Mouse (Mus musculus): ENCODE measurements around the gene Eif4g3. TPM values are rescaled to one million over a fixed set of nuclear protein-coding genes. Genes with fewer than 3 reads are reported as not detected.
"Not testable (repeated sequence)": the region's sequence is repeated elsewhere in the genome, so short reads cannot be mapped to it uniquely, and the experiment has no call there.

Eif4g3 gene
- polyA plus RNA-seq, 1 experiment from 2014 or later, result 35.4 TPM

DNA sequence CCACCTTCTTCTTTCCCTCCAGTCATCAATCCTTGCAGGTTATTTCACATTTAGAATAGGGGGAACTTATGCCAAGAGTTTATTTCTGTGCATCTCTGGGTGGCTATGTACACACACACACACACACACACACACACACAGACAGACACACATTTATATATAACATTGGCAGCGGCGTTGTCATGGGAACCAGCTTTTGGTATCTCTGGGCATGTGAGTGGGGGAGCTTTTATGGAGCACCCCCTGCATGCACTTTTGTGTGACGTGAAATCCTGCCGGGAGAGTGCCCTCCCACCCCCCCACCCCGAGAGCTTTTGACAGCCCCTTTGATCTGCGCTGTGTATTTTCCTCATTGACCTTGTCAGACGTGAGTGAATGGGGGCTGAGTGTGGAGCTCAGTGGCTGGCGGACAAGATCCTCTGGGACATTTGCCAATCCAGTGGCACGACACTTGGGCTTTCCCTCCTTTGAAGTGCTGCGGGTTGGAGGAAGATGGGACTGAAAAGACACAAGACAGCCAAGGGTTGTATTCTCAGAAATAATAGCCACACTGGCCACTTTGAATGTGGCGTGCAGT is 17.9 kb upstream of the Eif4g3 start:
- not testable (repeated sequence) for H3K4me2 ChIP-seq (ENCODE audit: low read depth, low read length); H3K4me3 ChIP-seq (ENCODE audit: low read depth, low read length); H3K9me3 ChIP-seq (ENCODE audit: control insufficient read depth, low read length); H3K27ac ChIP-seq (replicated peaks; ENCODE audit: low read depth, low read length); ATAC-seq (ENCODE audit: low read depth); H3K4me1 ChIP-seq (ENCODE audit: control insufficient read depth, insufficient read depth, low read length); H3K9ac ChIP-seq (ENCODE audit: low read depth, low read length); H3K36me3 ChIP-seq (ENCODE audit: control insufficient read depth, insufficient read depth, low read length); H3K27me3 ChIP-seq (replicated peaks; ENCODE audit: control insufficient read depth, insufficient read depth, low read length); DNase-seq (ENCODE audit: low spot score)
- WGBS, result no CpG with 5 or more reads among the region's 11 CpGs

GRCm38 (mm10) chr4:137979066-137979644 is 13.7 kb upstream of the Eif4g3 start:
- not testable (repeated sequence) for H3K4me1 ChIP-seq (ENCODE audit: control insufficient read depth, insufficient read depth, low read length); H3K27ac ChIP-seq (replicated peaks; ENCODE audit: low read depth, low read length); H3K27me3 ChIP-seq (replicated peaks; ENCODE audit: control insufficient read depth, insufficient read depth, low read length); H3K9me3 ChIP-seq (ENCODE audit: control insufficient read depth, low read length); H3K4me3 ChIP-seq (ENCODE audit: low read depth, low read length); ATAC-seq (ENCODE audit: low read depth); H3K4me2 ChIP-seq (ENCODE audit: low read depth, low read length); H3K9ac ChIP-seq (ENCODE audit: low read depth, low read length); H3K36me3 ChIP-seq (ENCODE audit: control insufficient read depth, insufficient read depth, low read length); DNase-seq (ENCODE audit: low spot score)
- no CpG with 5 or more reads among the region's 11 CpGs for WGBS

DNA sequence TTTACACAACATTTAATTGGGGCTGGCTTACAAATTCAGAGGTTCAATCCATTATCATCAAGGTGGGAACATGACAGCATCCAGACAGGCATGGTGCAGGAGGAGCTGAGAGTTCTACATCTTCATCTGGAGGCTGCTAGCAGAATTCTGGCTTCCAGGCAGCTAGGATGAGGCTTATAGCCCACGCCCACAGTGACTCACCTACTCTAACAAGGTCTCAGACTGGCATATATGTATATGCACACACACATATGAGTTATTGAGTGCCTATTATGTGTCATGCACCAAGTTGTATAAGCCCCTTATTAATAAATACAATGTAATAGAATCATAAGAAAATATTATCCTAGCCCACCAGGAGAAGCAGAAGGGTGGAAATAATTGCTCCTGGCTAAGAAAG is 10.0 kb upstream of the Eif4g3 start:
- Histone ChIP-seq H3K27ac (replicated peaks; ENCODE audit: low read depth, low read length) (no peak overlapping the region), H3K9me3 (ENCODE audit: control insufficient read depth, low read length) (no peaks in the 10 kb centered on the region), H3K4me3 (ENCODE audit: low read depth, low read length) (no peak overlapping the region), H3K4me2 (ENCODE audit: low read depth, low read length) (no peak overlapping the region), H3K4me1 (ENCODE audit: control insufficient read depth, insufficient read depth, low read length) (peaks cover 4% of the 10 kb centered on the region; the same call in 1 of the 2 replicates), H3K27me3 (replicated peaks; ENCODE audit: control insufficient read depth, insufficient read depth, low read length) (no peaks in the 10 kb centered on the region; the same call in 1 of the 2 replicates), H3K36me3 (ENCODE audit: control insufficient read depth, insufficient read depth, low read length) (no peaks in the 10 kb centered on the region), H3K9ac (ENCODE audit: low read depth, low read length) (no peak overlapping the region)
- 61% methylated on average over 1 of the region's 1 CpGs for WGBS
- no peak for ATAC-seq (ENCODE audit: low read depth)
- DNase-seq (ENCODE audit: low spot score), result no peak

GRCm38 (mm10) chr4:137984212-137984611 is 8.6 kb upstream of the Eif4g3 start:
- no peaks in the 10 kb centered on the region; the same call in 1 of the 2 replicates for H3K27me3 ChIP-seq (replicated peaks; ENCODE audit: control insufficient read depth, insufficient read depth, low read length)
- 26% methylated on average over 10 of the region's 10 CpGs for WGBS
- H3K36me3 ChIP-seq (ENCODE audit: control insufficient read depth, insufficient read depth, low read length), result no peaks in the 10 kb centered on the region

GRCm38 (mm10) chr4:137984746-137985145 is 8.1 kb upstream of the Eif4g3 start:
- no peak overlapping the region for H3K9ac ChIP-seq (ENCODE audit: low read depth, low read length)
- H3K4me1 ChIP-seq (ENCODE audit: control insufficient read depth, insufficient read depth, low read length), result peaks cover 4% of the 10 kb centered on the region; the same call in 1 of the 2 replicates
- DNase-seq (ENCODE audit: low spot score), result no peak
- H3K4me3 ChIP-seq (ENCODE audit: low read depth, low read length), result no peak overlapping the region
- WGBS, result 70% methylated on average over 5 of the region's 5 CpGs
- ATAC-seq (ENCODE audit: low read depth), result no peak
- H3K27me3 ChIP-seq (replicated peaks; ENCODE audit: control insufficient read depth, insufficient read depth, low read length), result no peaks in the 10 kb centered on the region; the same call in 1 of the 2 replicates
- H3K9me3 ChIP-seq (ENCODE audit: control insufficient read depth, low read length), result no peaks in the 10 kb centered on the region
- no peak overlapping the region for H3K27ac ChIP-seq (replicated peaks; ENCODE audit: low read depth, low read length)
- H3K4me2 ChIP-seq (ENCODE audit: low read depth, low read length), result no peak overlapping the region
- H3K36me3 ChIP-seq (ENCODE audit: control insufficient read depth, insufficient read depth, low read length), result no peaks in the 10 kb centered on the region

More at GRCm38 (mm10) chr4:137984212-137984611, 8.6 kb upstream of the Eif4g3 start:
- DNase-seq (ENCODE audit: low spot score) (peak; percentile 75), ATAC-seq (ENCODE audit: low read depth) (peak; percentile 55; the same call in 1 of the 2 replicates)
- Histone ChIP-seq H3K27ac (replicated peaks; ENCODE audit: low read depth, low read length) (no peak overlapping the region; the same call in 1 of the 2 replicates), H3K4me1 (ENCODE audit: control insufficient read depth, insufficient read depth, low read length) (peaks cover 4% of the 10 kb centered on the region; the same call in 1 of the 2 replicates), H3K9ac (ENCODE audit: low read depth, low read length) (no peak overlapping the region), H3K9me3 (ENCODE audit: control insufficient read depth, low read length) (no peaks in the 10 kb centered on the region), H3K4me3 (ENCODE audit: low read depth, low read length) (no peak overlapping the region), H3K4me2 (ENCODE audit: low read depth, low read length) (0 out of 2 replicates have a peak overlapping the region, but pooled peaks have one; percentile 12)

DNA sequence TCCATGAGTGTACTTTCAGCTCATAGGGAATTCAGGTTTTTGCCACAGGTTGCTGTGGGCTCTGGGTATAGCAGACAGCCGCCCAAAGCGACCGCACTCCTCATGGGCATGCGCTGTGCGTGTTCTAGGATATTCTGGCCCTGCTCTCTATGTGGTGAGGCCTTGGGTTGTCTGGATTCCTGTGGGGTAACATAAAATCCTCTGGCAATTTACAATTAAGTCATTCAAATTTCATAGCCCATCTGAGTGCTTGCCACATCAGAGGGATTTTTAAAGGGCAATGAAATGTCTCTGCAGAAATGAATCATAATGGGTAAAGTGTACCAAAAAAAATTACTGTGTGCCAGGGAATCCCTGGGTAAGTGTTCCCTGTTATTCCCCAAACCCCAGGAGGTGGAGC is 3.4 kb upstream of the Eif4g3 start:
- Histone ChIP-seq H3K9me3 (ENCODE audit: control insufficient read depth, low read length) (no peaks in the 10 kb centered on the region), H3K36me3 (ENCODE audit: control insufficient read depth, insufficient read depth, low read length) (no peaks in the 10 kb centered on the region), H3K4me1 (ENCODE audit: control insufficient read depth, insufficient read depth, low read length) (0 out of 2 replicates have a peak, but pooled peaks cover under 1% of the 10 kb centered on the region), H3K27ac (replicated peaks; ENCODE audit: low read depth, low read length) (no peak overlapping the region), H3K27me3 (replicated peaks; ENCODE audit: control insufficient read depth, insufficient read depth, low read length) (peaks cover 4% of the 10 kb centered on the region; the same call in 1 of the 2 replicates), H3K4me3 (ENCODE audit: low read depth, low read length) (no peak overlapping the region), H3K9ac (ENCODE audit: low read depth, low read length) (no peak overlapping the region), H3K4me2 (ENCODE audit: low read depth, low read length) (no peak overlapping the region)
- DNase-seq (ENCODE audit: low spot score), result peak; percentile 59
- ATAC-seq (ENCODE audit: low read depth), result no peak
- WGBS, result 61% methylated on average over 5 of the region's 5 CpGs

- Histone ChIP-seq H3K27ac (replicated peaks; ENCODE audit: low read depth, low read length) (no peak overlapping the region), H3K4me3 (ENCODE audit: low read depth, low read length) (no peak overlapping the region), H3K4me1 (ENCODE audit: control insufficient read depth, insufficient read depth, low read length) (peaks cover 7% of the 10 kb centered on the region), H3K9me3 (ENCODE audit: control insufficient read depth, low read length) (no peaks in the 10 kb centered on the region), H3K27me3 (replicated peaks; ENCODE audit: control insufficient read depth, insufficient read depth, low read length) (peaks cover 4% of the 10 kb centered on the region; the same call in 1 of the 2 replicates), H3K4me2 (ENCODE audit: low read depth, low read length) (no peak overlapping the region), H3K36me3 (ENCODE audit: control insufficient read depth, insufficient read depth, low read length) (no peaks in the 10 kb centered on the region), H3K9ac (ENCODE audit: low read depth, low read length) (no peak overlapping the region)
- 78% methylated on average over 4 of the region's 4 CpGs for WGBS
- no peak for ATAC-seq (ENCODE audit: low read depth)
- DNase-seq (ENCODE audit: low spot score), result no peak
Measured at GRCm38 (mm10) chr4:137990433-137990832, 2.4 kb upstream of the Eif4g3 start.

GRCm38 (mm10) chr4:137991240-137991639 is 1.6 kb upstream of the Eif4g3 start:
- Histone ChIP-seq H3K9me3 (ENCODE audit: control insufficient read depth, low read length) (no peaks in the 10 kb centered on the region), H3K36me3 (ENCODE audit: control insufficient read depth, insufficient read depth, low read length) (peaks cover 5% of the 10 kb centered on the region; the same call in 1 of the 2 replicates)
- 72% methylated on average over 7 of the region's 7 CpGs for WGBS

More at GRCm38 (mm10) chr4:137991240-137991639, 1.6 kb upstream of the Eif4g3 start:
- Histone ChIP-seq H3K9ac (ENCODE audit: low read depth, low read length) (no peak overlapping the region), H3K4me3 (ENCODE audit: low read depth, low read length) (no peak overlapping the region), H3K27ac (replicated peaks; ENCODE audit: low read depth, low read length) (no peak overlapping the region), H3K4me2 (ENCODE audit: low read depth, low read length) (no peak overlapping the region), H3K27me3 (replicated peaks; ENCODE audit: control insufficient read depth, insufficient read depth, low read length) (peaks cover 4% of the 10 kb centered on the region; the same call in 1 of the 2 replicates), H3K4me1 (ENCODE audit: control insufficient read depth, insufficient read depth, low read length) (peaks cover 15% of the 10 kb centered on the region)
- DNase-seq (ENCODE audit: low spot score), result no peak
- ATAC-seq (ENCODE audit: low read depth), result no peak
